Mouse (Mus musculus) retina, adult 2 months (tissue): ENCODE data around the gene Apoc3.
A peak's percentile ranks its signal among the peaks of the same experiment; 100 is the strongest.

Experiments used
- DNase-seq: peaks from one replicate; pipeline ENCODE4 v3.0.0-alpha.2; 2012; ENCODE audit warnings: low read depth, low spot score

Gene Apoc3

GRCm38 (mm10) chr9:46235596-46235648 lies at the start of gene Apoc3:
Gene Apoc3, minus strand, starts transcription at chr9:46235636.
- DNase-seq = no peak

- DNase-seq = peak; percentile 90
Observed at GRCm38 (mm10) chr9:46282631-46283436, 47.4 kb upstream of the Apoc3 start, which contains the start of gene Bud13. Gene Bud13, plus strand, starts transcription at chr9:46283008.

- no peak for DNase-seq
Observed at GRCm38 (mm10) chr9:46274494-46274893, 39.1 kb upstream of the Apoc3 start.

GRCm38 (mm10) chr9:46272677-46273454 lies 37.4 kb upstream of the Apoc3 start, which contains the start of gene Zpr1:
Gene Zpr1, plus strand, starts transcription at chr9:46273064.
- DNase-seq = peak; percentile 79

- no peak for DNase-seq
Observed at GRCm38 (mm10) chr9:46272070-46272469, 36.6 kb upstream of the Apoc3 start.

GRCm38 (mm10) chr9:46270782-46271181 lies 35.3 kb upstream of the Apoc3 start:
- DNase-seq = no peak

GRCm38 (mm10) chr9:46269125-46269524 lies 33.7 kb upstream of the Apoc3 start:
- DNase-seq = no peak

GRCm38 (mm10) chr9:46268343-46268873 lies 33.0 kb upstream of the Apoc3 start, which contains the start of gene Apoa5:
Gene Apoa5, plus strand, starts transcription at chr9:46268633.
- DNase-seq = no peak

- no peak for DNase-seq
Observed at GRCm38 (mm10) chr9:46261131-46261530, 25.7 kb upstream of the Apoc3 start.

GRCm38 (mm10) chr9:46259111-46259510 lies 23.7 kb upstream of the Apoc3 start:
- no peak for DNase-seq

- no peak for DNase-seq
Observed at GRCm38 (mm10) chr9:46257546-46257945, 22.1 kb upstream of the Apoc3 start.

GRCm38 (mm10) chr9:46256658-46257385 lies 21.4 kb upstream of the Apoc3 start:
- DNase-seq = no peak

- DNase-seq = no peak
Observed at GRCm38 (mm10) chr9:46256177-46256576, 20.7 kb upstream of the Apoc3 start.

- peak; percentile 65 for DNase-seq
Observed at GRCm38 (mm10) chr9:46246752-46247324, 11.4 kb upstream of the Apoc3 start.

GRCm38 (mm10) chr9:46243584-46243983 lies 8.1 kb upstream of the Apoc3 start:
- no peak for DNase-seq

- DNase-seq = no peak
Observed at GRCm38 (mm10) chr9:46243122-46243521, 7.7 kb upstream of the Apoc3 start.

- DNase-seq = no peak
Observed at GRCm38 (mm10) chr9:46241818-46242217, 6.4 kb upstream of the Apoc3 start.

- no peak for DNase-seq
Observed at GRCm38 (mm10) chr9:46240526-46241153, 5.2 kb upstream of the Apoc3 start, which contains the start of gene Apoa4. Gene Apoa4, plus strand, starts transcription at chr9:46240696.

GRCm38 (mm10) chr9:46238850-46239249 lies 3.4 kb upstream of the Apoc3 start:
- DNase-seq = no peak

GRCm38 (mm10) chr9:46235649-46236048 lies 213 bp upstream of the Apoc3 start:
- no peak for DNase-seq

- DNase-seq = no peak
Observed at GRCm38 (mm10) chr9:46235196-46235595, 240 bp downstream of the Apoc3 start.
